Mouse (Mus musculus): ENCODE measurements around the gene Olfr477.
"Not testable (repeated sequence)": the region's sequence is repeated elsewhere in the genome, so short reads cannot be mapped to it uniquely, and the experiment has no call there.

The Olfr477 gene

GRCm38 (mm10) chr7:107986393-107986792 lies at the start of gene Olfr477:
Gene Olfr477, plus strand, starts transcription at chr7:107986693.
- DNase-seq: no peak

DNA sequence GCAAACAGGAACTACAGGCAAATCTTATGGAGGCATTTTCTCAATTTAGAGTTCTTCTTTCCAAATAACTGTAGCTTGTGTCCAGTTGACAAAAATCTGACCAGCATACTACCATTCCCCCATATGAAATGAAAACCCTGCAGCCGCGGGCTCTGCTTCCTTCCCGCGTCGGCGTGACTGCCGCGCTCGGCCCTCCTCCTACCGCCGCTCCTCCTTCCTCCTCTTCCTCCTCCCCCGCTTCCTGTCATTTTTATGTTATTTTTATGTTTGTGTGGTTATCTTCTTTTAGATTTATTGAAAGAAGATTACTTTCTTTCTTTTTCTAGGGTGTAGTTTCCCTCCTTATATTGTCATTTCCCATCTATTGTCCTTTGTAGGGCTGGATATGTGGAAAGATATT lies 34.0 kb upstream of the Olfr477 start:
- DNase-seq: not testable (repeated sequence)

DNA sequence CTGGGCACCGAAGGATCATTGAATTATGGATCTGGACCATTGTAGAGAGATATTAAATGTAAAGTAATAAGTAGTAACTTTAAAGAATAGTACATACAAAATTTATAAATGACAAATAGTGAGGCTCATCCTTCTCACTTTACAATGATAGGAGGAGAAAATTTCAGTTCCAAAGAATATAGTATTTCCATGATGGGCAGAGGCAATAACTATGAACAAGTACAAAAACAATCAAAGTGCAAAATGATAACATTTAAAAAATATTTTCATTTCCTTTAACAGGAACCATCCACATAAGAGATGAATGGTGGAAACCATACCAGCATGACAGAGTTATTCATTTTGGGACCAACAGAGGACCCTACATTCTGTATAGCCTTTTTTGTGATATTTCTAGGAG lies 32.1 kb upstream of the Olfr477 start, which contains the start of gene Olfr474:
TSS of gene Olfr474 (plus strand) at position 301 of the 400 bp plus-strand sequence.
- DNase-seq: no peak

GRCm38 (mm10) chr7:107964503-107964902 lies 22.0 kb upstream of the Olfr477 start, which contains the start of gene Olfr476:
Gene Olfr476, plus strand, starts transcription at chr7:107964803.
- no peak for DNase-seq

DNA sequence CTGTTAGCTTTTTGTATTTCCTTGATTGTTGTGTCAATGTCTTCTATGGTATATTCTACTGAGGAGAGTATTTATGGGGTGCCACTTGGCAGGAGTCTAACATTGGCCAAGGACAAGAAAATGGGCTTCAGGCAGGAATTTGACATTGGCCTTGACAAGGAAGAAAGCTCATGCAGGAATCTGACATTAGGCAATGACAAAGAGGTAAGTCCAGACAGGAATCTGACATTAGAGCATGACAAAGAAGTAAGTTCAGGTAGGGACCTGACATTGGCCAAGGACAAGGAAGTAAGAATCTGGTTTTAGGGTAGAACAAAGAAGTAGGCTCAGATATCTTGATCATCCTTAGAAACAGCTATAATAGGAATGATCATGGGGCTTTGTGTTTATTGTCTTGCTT lies 27.8 kb downstream of the Olfr477 start:
- DNase-seq: not testable (repeated sequence)

DNA sequence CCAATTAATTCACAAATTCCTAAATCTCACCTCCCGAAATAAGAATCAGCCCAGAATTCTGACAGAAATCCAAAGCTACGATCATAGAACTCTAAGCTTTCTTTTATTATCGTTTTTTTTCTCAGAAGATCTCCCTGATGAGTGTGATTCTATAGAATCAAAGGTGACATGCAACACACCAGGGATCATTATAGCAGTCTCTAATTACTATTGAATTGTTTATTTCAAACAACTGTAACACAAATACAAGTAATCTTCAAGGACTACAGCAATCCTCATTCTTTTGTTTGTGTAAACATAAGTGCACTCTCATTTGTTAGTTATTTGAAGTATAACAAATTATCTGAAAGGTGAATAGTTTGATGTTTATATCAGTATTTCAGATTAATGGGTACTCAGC lies 47.4 kb downstream of the Olfr477 start, which contains the start of gene Olfr478:
TSS of gene Olfr478 (minus strand) at position 101 of the 400 bp plus-strand sequence.
- no peak for DNase-seq

Data from lung, adult 18-20 months (tissue).